20 mouse cellular contexts compared by ENCODE assay signal in genomic region chr14:117923667-117924066, GRCm38 (mm10).
DNase-seq lines count a peak whose midpoint lies in the region; ATAC-seq and TF ChIP-seq lines count a peak whose summit lies in the region.
"Had no signal": no experiment of that assay in that cellular context is flagged by ENCODE, and none has a peak within 500 bp of the region (broad histone marks: within the 10 kb centered on the region; RNA-seq: fewer than 3 reads in every experiment).

No protein-coding gene starts in this region.

- peaks cover 2% of the 10 kb centered on the region; the same call in 1 of the 2 replicates for H3K4me1 ChIP-seq in hindbrain, embryonic 12.5 days
- no peaks in the 10 kb centered on the region; the same call in 1 of the 2 replicates for H3K4me1 ChIP-seq in hindbrain, embryonic 11.5 days (replicated peaks; ENCODE audit: control insufficient read depth, insufficient read depth, low read length)
- H3K4me1 ChIP-seq in lung, postnatal 0 days (ENCODE audit: insufficient read depth, low read depth, low read length), result no peaks in the 10 kb centered on the region
- H3K4me1 ChIP-seq: liver, embryonic 13.5 days had no signal

- no peaks in the 10 kb centered on the region for H3K9me3 ChIP-seq in hindbrain, embryonic 12.5 days (replicated peaks)
- H3K9me3 ChIP-seq in hindbrain, embryonic 11.5 days (ENCODE audit: control insufficient read depth, low read length), result no peaks in the 10 kb centered on the region
- no peaks in the 10 kb centered on the region for H3K9me3 ChIP-seq in lung, postnatal 0 days (ENCODE audit: low read length)
- H3K9me3 ChIP-seq: embryonic facial prominence, embryonic 12.5 days; liver, embryonic 13.5 days; midbrain, embryonic 13.5 days had no signal

- no peak overlapping the region for H3K27ac ChIP-seq in hindbrain, embryonic 12.5 days
- H3K27ac ChIP-seq in hindbrain, embryonic 11.5 days (ENCODE audit: low read depth, low read length), result no peak overlapping the region
- no peak overlapping the region for H3K27ac ChIP-seq in lung, postnatal 0 days (ENCODE audit: low read length)
- H3K27ac ChIP-seq: embryonic facial prominence, embryonic 12.5 days; gastrocnemius, adult 2 months; liver, embryonic 13.5 days; midbrain, embryonic 13.5 days had no signal

- no peak for DNase-seq in hindbrain, embryonic 11.5 days (ENCODE audit: low spot score)
- DNase-seq in lung, postnatal 0 days (ENCODE audit: low spot score), result no peak
- DNase-seq in lung, postnatal 36 days, result no peak
- DNase-seq in brain, embryonic 14.5 days (ENCODE audit: low read depth), result peak; percentile 42
- DNase-seq in mesoderm, embryonic 11.5 days (ENCODE audit: low read depth, low spot score), result peak; percentile 54
- DNase-seq in T-cell, adult 2 months (ENCODE audit: low spot score), result no peak
- DNase-seq: adrenal gland, postnatal 14 days; cerebellum, adult 9-10 months; gastrocnemius, adult 2 months; heart, postnatal 10 days; kidney, postnatal 10 days; liver, embryonic 13.5 days; lung, postnatal 10 days; right cerebral cortex, postnatal 4 days; thymus, adult 18-20 months had no signal

- no peak overlapping the region for H3K9ac ChIP-seq in hindbrain, embryonic 12.5 days
- no peak overlapping the region for H3K9ac ChIP-seq in hindbrain, embryonic 11.5 days (ENCODE audit: low read depth, low read length)
- H3K9ac ChIP-seq in lung, postnatal 0 days (replicated peaks; ENCODE audit: low read depth), result no peak overlapping the region
- H3K9ac ChIP-seq: embryonic facial prominence, embryonic 12.5 days; liver, embryonic 13.5 days; midbrain, embryonic 13.5 days had no signal

- H3K36me3 ChIP-seq in hindbrain, embryonic 12.5 days, result no peaks in the 10 kb centered on the region
- no peaks in the 10 kb centered on the region for H3K36me3 ChIP-seq in hindbrain, embryonic 11.5 days (ENCODE audit: control insufficient read depth, insufficient read depth, low read length)
- H3K36me3 ChIP-seq in lung, postnatal 0 days (ENCODE audit: insufficient read depth, low read length), result no peaks in the 10 kb centered on the region
- H3K36me3 ChIP-seq: embryonic facial prominence, embryonic 12.5 days; liver, embryonic 13.5 days; midbrain, embryonic 13.5 days had no signal

- 56% methylated on average over 8 of the region's 8 CpGs for WGBS in hindbrain, embryonic 12.5 days
- WGBS in hindbrain, embryonic 11.5 days, result 77% methylated on average over 8 of the region's 8 CpGs
- whole genome bisulfite sequencing in lung, postnatal 0 days, result 85% methylated on average over 8 of the region's 8 CpGs

- TF ChIP-seq CTCF in lung, postnatal 0 days (IDR thresholded peaks at IDR 0.05), result 0 out of 2 replicates have a peak, but pooled peaks have one; percentile 10
- TF ChIP-seq CTCF in brain, embryonic 14.5 days (IDR thresholded peaks at IDR 0.05; ENCODE audit: borderline replicate concordance, extremely low read depth, insufficient read depth, insufficient read length), result no peak

- TF ChIP-seq EP300 in lung, postnatal 0 days (IDR thresholded peaks at IDR 0.05), result no peak

- TF ChIP-seq POLR2A in brain, embryonic 14.5 days (IDR thresholded peaks at IDR 0.05; ENCODE audit: borderline replicate concordance, extremely low read depth, insufficient read depth, insufficient read length, poor library complexity, severe bottlenecking), result no peak

- H3K27me3 ChIP-seq in hindbrain, embryonic 12.5 days, result no peaks in the 10 kb centered on the region
- no peaks in the 10 kb centered on the region for H3K27me3 ChIP-seq in hindbrain, embryonic 11.5 days (ENCODE audit: control insufficient read depth, insufficient read depth, low read length)
- no peaks in the 10 kb centered on the region for H3K27me3 ChIP-seq in lung, postnatal 0 days (replicated peaks; ENCODE audit: insufficient read depth, low read length)
- H3K27me3 ChIP-seq: embryonic facial prominence, embryonic 12.5 days; liver, embryonic 13.5 days; midbrain, embryonic 13.5 days had no signal

- ATAC-seq in hindbrain, embryonic 12.5 days (ENCODE audit: low FRiP score), result 0 out of 2 replicates have a peak, but pooled peaks have one; percentile 30
- no peak for ATAC-seq in hindbrain, embryonic 11.5 days (ENCODE audit: low FRiP score)
- ATAC-seq in lung, postnatal 0 days, result no peak
- ATAC-seq: CD4-positive, CD25-positive, alpha-beta regulatory T cell, adult 4 months; intestine, embryonic 16.5 days; midbrain, embryonic 13.5 days had no signal

- no peak overlapping the region for H3K4me3 ChIP-seq in hindbrain, embryonic 12.5 days
- H3K4me3 ChIP-seq in hindbrain, embryonic 11.5 days (ENCODE audit: low read depth, low read length), result no peak overlapping the region
- no peak overlapping the region for H3K4me3 ChIP-seq in lung, postnatal 0 days (ENCODE audit: low read depth, low read length)
- H3K4me3 ChIP-seq: embryonic facial prominence, embryonic 12.5 days; gastrocnemius, adult 2 months; liver, embryonic 13.5 days; midbrain, embryonic 13.5 days had no signal

- H3K4me2 ChIP-seq in hindbrain, embryonic 12.5 days (replicated peaks), result no peak overlapping the region
- no peak overlapping the region for H3K4me2 ChIP-seq in hindbrain, embryonic 11.5 days (replicated peaks; ENCODE audit: low read depth, low read length)
- no peak overlapping the region for H3K4me2 ChIP-seq in lung, postnatal 0 days (replicated peaks; ENCODE audit: low read depth, low read length)
- H3K4me2 ChIP-seq: embryonic facial prominence, embryonic 12.5 days; liver, embryonic 13.5 days; midbrain, embryonic 13.5 days had no signal

Comparison
In these comparisons a context has a peak if more than half of its experiments do, and no peak if none do; other contexts are left out.
1. DNase-seq: peak in brain, embryonic 14.5 days (single experiment) and mesoderm, embryonic 11.5 days (single experiment); none in hindbrain, embryonic 11.5 days (single experiment), lung, postnatal 0 days (single experiment), lung, postnatal 36 days (single experiment) and T-cell, adult 2 months (single experiment).